Mouse (Mus musculus): ENCODE data around the gene Bicd2. TPM values are rescaled to one million over a fixed set of nuclear protein-coding genes. Genes with fewer than 3 reads are reported as not detected.

The Bicd2 gene
- polyA plus RNA-seq, 1 experiment from 2014 or later, result 25.3 TPM

GRCm38 (mm10) chr13:49433268-49434029 is 92.1 kb downstream of the Bicd2 start:
- no peaks in the 10 kb centered on the region for H3K27me3 ChIP-seq (replicated peaks; ENCODE audit: control insufficient read depth, insufficient read depth, low read length)
- no peak overlapping the region for H3K9ac ChIP-seq (ENCODE audit: low read depth, low read length)
- H3K4me2 ChIP-seq (ENCODE audit: low read length), result no peak overlapping the region
- ATAC-seq, result no peak
- no peaks in the 10 kb centered on the region for H3K9me3 ChIP-seq (ENCODE audit: control insufficient read depth, low read length)
- H3K27ac ChIP-seq (ENCODE audit: low read depth, low read length), result no peak overlapping the region
- no peaks in the 10 kb centered on the region; the same call in 1 of the 2 replicates for H3K4me1 ChIP-seq (ENCODE audit: control insufficient read depth, insufficient read depth, low read depth, low read length)
- WGBS, result 95% methylated on average over 2 of the region's 2 CpGs
- no peak overlapping the region for H3K4me3 ChIP-seq (ENCODE audit: low read length)
- H3K36me3 ChIP-seq (ENCODE audit: control insufficient read depth, insufficient read depth, low read length), result peaks cover 27% of the 10 kb centered on the region

- Histone ChIP-seq H3K4me2 (ENCODE audit: low read length) (no peak overlapping the region), H3K36me3 (ENCODE audit: control insufficient read depth, insufficient read depth, low read length) (peaks cover 29% of the 10 kb centered on the region), H3K9ac (ENCODE audit: low read depth, low read length) (no peak overlapping the region), H3K4me3 (ENCODE audit: low read length) (no peak overlapping the region), H3K9me3 (ENCODE audit: control insufficient read depth, low read length) (no peaks in the 10 kb centered on the region), H3K27ac (ENCODE audit: low read depth, low read length) (no peak overlapping the region), H3K4me1 (ENCODE audit: control insufficient read depth, insufficient read depth, low read depth, low read length) (no peaks in the 10 kb centered on the region; the same call in 1 of the 2 replicates), H3K27me3 (replicated peaks; ENCODE audit: control insufficient read depth, insufficient read depth, low read length) (no peaks in the 10 kb centered on the region)
- 100% methylated on average over 1 of the region's 1 CpGs for WGBS
- ATAC-seq, result no peak
These were observed 94.4 kb downstream of the Bicd2 start for GRCm38 (mm10) chr13:49435745-49436144.

- peaks cover 29% of the 10 kb centered on the region for H3K36me3 ChIP-seq (ENCODE audit: control insufficient read depth, insufficient read depth, low read length)
- no peaks in the 10 kb centered on the region for H3K27me3 ChIP-seq (replicated peaks; ENCODE audit: control insufficient read depth, insufficient read depth, low read length)
- 71% methylated on average over 4 of the region's 4 CpGs for WGBS
These were observed 94.8 kb downstream of the Bicd2 start for GRCm38 (mm10) chr13:49436170-49436569.

More at GRCm38 (mm10) chr13:49436170-49436569, 94.8 kb downstream of the Bicd2 start:
- ATAC-seq, result no peak
- H3K9me3 ChIP-seq (ENCODE audit: control insufficient read depth, low read length), result no peaks in the 10 kb centered on the region
- H3K9ac ChIP-seq (ENCODE audit: low read depth, low read length), result peak overlapping the region; percentile 35; the same call in 1 of the 2 replicates
- no peak overlapping the region for H3K4me3 ChIP-seq (ENCODE audit: low read length)
- no peak overlapping the region for H3K4me2 ChIP-seq (ENCODE audit: low read length)
- no peak overlapping the region for H3K27ac ChIP-seq (ENCODE audit: low read depth, low read length)
- H3K4me1 ChIP-seq (ENCODE audit: control insufficient read depth, insufficient read depth, low read depth, low read length), result no peaks in the 10 kb centered on the region

Other genes with a start within 250 kb of the Bicd2 start
- gene Wnk2, start 193.6 kb upstream of the Bicd2 start, polyA plus RNA-seq (2015; fragmentation: Nextera tagmentation; extraction: Ambion mirVana), result 15.6 and 17.9 TPM in 2 replicates
- gene Ninj1, start 154.1 kb upstream of the Bicd2 start, polyA plus RNA-seq (2015; fragmentation: Nextera tagmentation; extraction: Ambion mirVana), result 35.5 and 40.2 TPM in 2 replicates
- 37.7 and 38.8 TPM in 2 replicates for gene Card19, start 125.5 kb upstream of the Bicd2 start, polyA plus RNA-seq (2015; fragmentation: Nextera tagmentation; extraction: Ambion mirVana)
- 0.56 and 0.85 TPM in 2 replicates for gene Susd3, start 92.9 kb upstream of the Bicd2 start, polyA plus RNA-seq (2015; fragmentation: Nextera tagmentation; extraction: Ambion mirVana)
- 1.6 TPM in 2 replicates for gene Fgd3, start 21.3 kb upstream of the Bicd2 start, polyA plus RNA-seq (2015; fragmentation: Nextera tagmentation; extraction: Ambion mirVana)
- gene Ippk, start 79.7 kb downstream of the Bicd2 start, polyA plus RNA-seq (2015; fragmentation: Nextera tagmentation; extraction: Ambion mirVana), result 13.6 and 14.3 TPM in 2 replicates
- 0.55 and 1.2 TPM in 2 replicates for gene Tes3-ps, start 151.7 kb downstream of the Bicd2 start, polyA plus RNA-seq (2015; fragmentation: Nextera tagmentation; extraction: Ambion mirVana)
- gene Ecm2, start 163.2 kb downstream of the Bicd2 start, polyA plus RNA-seq (2015; fragmentation: Nextera tagmentation; extraction: Ambion mirVana), result 2.6 and 2.7 TPM in 2 replicates
- 0.84 and 5.3 TPM in 2 replicates for gene Aspn, start 202.9 kb downstream of the Bicd2 start, polyA plus RNA-seq (2015; fragmentation: Nextera tagmentation; extraction: Ambion mirVana)
- gene Omd, start 240.9 kb downstream of the Bicd2 start, polyA plus RNA-seq (2015; fragmentation: Nextera tagmentation; extraction: Ambion mirVana), result 1.1 and 1.3 TPM in 2 replicates

Data from hindbrain, embryonic 16.5 days (tissue).